Mouse (Mus musculus) kidney, embryonic 16.5 days (tissue): Measurements from ENCODE around the gene Mdm4. TPM values are rescaled to one million over a fixed set of nuclear protein-coding genes. Genes with fewer than 3 reads are reported as not detected.

Experiments used
- ATAC-seq: fragments of 200-750 bp; cut with Nextera tagmentation; 2 replicates; pipeline ENCODE4 v1.8.0; 2017; ENCODE audit warnings: moderate TSS enrichment; ENCODE audit not compliant: low FRiP score, low TSS enrichment
- H3K27ac ChIP-seq: fragments of 300-500 bp; sonication (generic); 2 replicates; pipeline ENCODE4 v1.5.1; 2014; ENCODE audit warnings: low read length
- H3K27me3 ChIP-seq: fragments of 300-500 bp; sonication (generic); 2 replicates; pipeline ENCODE4 v1.6.1; 2014; ENCODE audit warnings: low read length, control low read depth, mixed read lengths; ENCODE audit not compliant: insufficient read depth
- H3K36me3 ChIP-seq: fragments of 300-500 bp; sonication (generic); 2 replicates; pipeline ENCODE4 v1.6.1; 2014; ENCODE audit warnings: low read length, control low read depth, mixed read lengths; ENCODE audit not compliant: insufficient read depth
- H3K4me1 ChIP-seq: fragments of 300-500 bp; sonication (generic); 2 replicates; pipeline ENCODE4 v1.6.1; 2014; ENCODE audit warnings: low read length, control low read depth, mixed read lengths; ENCODE audit not compliant: insufficient read depth
- H3K4me2 ChIP-seq: fragments of 300-500 bp; sonication (generic); replicated peaks from 2 replicates; pipeline ENCODE4 v1.6.1; 2014; ENCODE audit warnings: low read depth, low read length
- H3K4me3 ChIP-seq: fragments of 300-500 bp; sonication (generic); 2 replicates; pipeline ENCODE4 v1.5.1; 2014; ENCODE audit warnings: mild to moderate bottlenecking, low read length
- H3K9ac ChIP-seq: fragments of 300-500 bp; sonication (generic); replicated peaks from 2 replicates; pipeline ENCODE4 v1.6.1; 2014; ENCODE audit warnings: low read length
- H3K9me3 ChIP-seq: fragments of 300-500 bp; sonication (generic); 2 replicates; pipeline ENCODE4 v1.6.1; 2016; ENCODE audit warnings: low read length, control low read depth
- WGBS: fragments of 180-500 bp; shearing (Covaris S2); extraction: QIAGEN DNeasy Blood & Tissue Kit; methylation state at CpG from one replicate; pipeline ENCODE4 v1.1.7; 2014; 5-methylcytosine and 5-hydroxymethylcytosine counted together
- polyA plus RNA-seq: library from polyadenylated mRNA; unstranded; fragments of >200 nt; fragmentation: Nextera tagmentation; extraction: Ambion mirVana; gene quantifications from 2 replicates; pipeline ENCODE4 v1.2.1, GENCODE M21; 2015

The Mdm4 gene
- 27.2 and 29.0 TPM in 2 replicates for polyA plus RNA-seq

DNA sequence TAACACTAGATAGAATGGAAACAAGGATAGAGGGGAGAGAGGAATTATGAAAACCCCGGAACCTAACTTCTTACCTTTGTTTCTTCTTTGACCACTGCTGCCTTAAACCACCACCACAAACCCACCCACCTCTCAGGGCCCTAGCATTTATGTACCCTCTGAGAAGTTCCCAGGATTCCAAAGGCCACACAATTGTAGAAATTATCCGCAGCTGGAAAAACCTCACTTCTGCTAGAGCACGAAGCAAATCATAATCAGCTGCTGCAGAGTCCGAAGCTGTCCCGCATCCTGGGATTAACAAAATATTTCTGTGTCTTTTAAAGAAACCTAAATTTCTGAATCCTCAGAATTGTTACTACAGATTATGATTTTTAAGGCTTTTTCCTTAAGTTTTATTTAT is at the start of gene Mdm4:
Gene Mdm4 (minus strand): TSS at position 101 of the 400 bp plus-strand sequence.
- ATAC-seq: no peak
- no peak within 1 kb of the TSS for H3K4me3 ChIP-seq

DNA sequence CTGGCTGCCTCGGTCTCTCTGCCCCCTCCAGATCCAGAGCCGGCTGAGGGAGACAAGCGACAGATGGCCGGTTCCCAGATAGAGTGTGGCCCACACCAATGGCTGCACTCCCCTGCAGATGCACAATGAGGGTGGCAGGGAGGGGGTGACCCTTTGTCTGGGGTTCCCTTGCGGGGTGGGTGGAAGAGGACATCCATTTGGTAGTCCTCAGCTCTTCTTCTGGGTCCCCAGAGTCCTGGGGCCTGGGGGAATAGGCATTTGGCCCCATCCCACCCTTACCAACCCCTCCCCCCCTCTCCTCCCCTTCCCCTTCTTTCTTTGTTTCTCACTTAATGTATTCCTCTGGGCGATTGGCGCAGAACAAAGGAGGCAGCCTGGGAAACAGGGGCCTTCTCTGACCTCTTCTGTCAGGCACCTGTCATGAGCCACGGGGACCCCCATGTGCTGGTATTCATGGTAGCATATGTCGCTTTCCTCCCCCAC is 49.8 kb upstream of the Mdm4 start:
- 52% methylated on average over 9 of the region's 9 CpGs for WGBS

More for the DNA sequence above, at the start of gene Mdm4:
- WGBS: 96% methylated on average over 5 of the region's 5 CpGs
- Histone ChIP-seq H3K27me3 (no peaks in the 10 kb centered on the region), H3K9ac (no peak within 1 kb of the TSS), H3K4me2 (no peak within 1 kb of the TSS), H3K36me3 (no peaks in the 10 kb centered on the region), H3K4me1 (peaks cover 7% of the 10 kb centered on the region), H3K9me3 (no peaks in the 10 kb centered on the region), H3K27ac (no peak within 1 kb of the TSS)

DNA sequence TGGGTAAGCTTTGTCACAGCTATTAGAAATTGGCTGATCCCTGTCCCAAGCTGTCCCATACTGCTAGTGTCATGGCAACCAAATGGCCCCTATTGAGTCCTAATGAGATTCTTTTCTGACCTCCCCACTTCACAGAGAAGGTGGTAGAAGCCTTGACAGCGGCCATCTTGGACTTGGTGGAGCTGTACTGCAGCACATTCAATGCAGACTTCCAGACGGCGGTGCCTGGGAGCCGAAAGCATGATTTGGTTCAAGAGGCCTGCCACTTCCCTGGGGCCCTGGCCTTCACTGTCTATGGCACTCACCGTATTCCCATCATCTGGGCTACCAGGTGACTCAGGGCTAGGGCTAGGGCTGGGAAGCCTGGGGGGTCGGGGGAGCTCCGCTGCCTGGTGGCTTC is 49.1 kb upstream of the Mdm4 start:
- 91% methylated on average over 7 of the region's 7 CpGs for WGBS
- H3K27me3 ChIP-seq: no peaks in the 10 kb centered on the region
- H3K9me3 ChIP-seq: no peaks in the 10 kb centered on the region
- peaks cover 27% of the 10 kb centered on the region; the same call in 1 of the 2 replicates for H3K4me1 ChIP-seq
- no peak overlapping the region for H3K4me2 ChIP-seq
- no peaks in the 10 kb centered on the region for H3K36me3 ChIP-seq
- no peak overlapping the region for H3K4me3 ChIP-seq
- ATAC-seq: no peak
- H3K27ac ChIP-seq: no peak overlapping the region
- H3K9ac ChIP-seq: no peak overlapping the region

More for the DNA sequence above, 49.8 kb upstream of the Mdm4 start:
- no peaks in the 10 kb centered on the region for H3K36me3 ChIP-seq
- ATAC-seq: no peak
- no peak overlapping the region for H3K9ac ChIP-seq
- H3K4me1 ChIP-seq: peaks cover 33% of the 10 kb centered on the region; the same call in 1 of the 2 replicates
- H3K9me3 ChIP-seq: no peaks in the 10 kb centered on the region
- no peak overlapping the region for H3K4me3 ChIP-seq
- H3K27me3 ChIP-seq: no peaks in the 10 kb centered on the region
- H3K27ac ChIP-seq: no peak overlapping the region
- H3K4me2 ChIP-seq: no peak overlapping the region

DNA sequence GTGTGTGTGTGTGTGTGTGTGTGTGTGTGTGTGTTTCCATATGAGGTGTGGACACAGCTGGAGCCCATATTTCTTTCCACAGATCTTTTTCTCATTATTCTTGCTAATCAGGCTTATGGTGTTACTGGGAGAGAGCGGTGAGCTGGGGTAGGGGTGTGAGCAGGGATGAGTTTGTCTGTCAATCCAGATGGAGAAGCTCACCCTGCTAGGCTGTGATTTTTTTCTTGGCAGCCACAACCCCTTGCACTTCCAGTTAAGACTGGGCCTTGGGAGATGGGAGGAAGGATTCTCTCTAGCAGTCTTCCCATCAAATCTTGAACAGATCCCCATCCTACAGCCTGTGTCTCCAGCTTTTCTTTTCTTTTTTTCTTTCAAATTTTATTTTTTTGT is 48.0 kb upstream of the Mdm4 start:
- Histone ChIP-seq H3K4me3 (no peak overlapping the region), H3K4me1 (peaks cover 20% of the 10 kb centered on the region; the same call in 1 of the 2 replicates), H3K4me2 (no peak overlapping the region), H3K27me3 (no peaks in the 10 kb centered on the region), H3K27ac (no peak overlapping the region), H3K9me3 (no peaks in the 10 kb centered on the region), H3K36me3 (no peaks in the 10 kb centered on the region), H3K9ac (no peak overlapping the region)
- ATAC-seq: no peak
- 47% methylated on average over 1 of the region's 1 CpGs for WGBS

DNA sequence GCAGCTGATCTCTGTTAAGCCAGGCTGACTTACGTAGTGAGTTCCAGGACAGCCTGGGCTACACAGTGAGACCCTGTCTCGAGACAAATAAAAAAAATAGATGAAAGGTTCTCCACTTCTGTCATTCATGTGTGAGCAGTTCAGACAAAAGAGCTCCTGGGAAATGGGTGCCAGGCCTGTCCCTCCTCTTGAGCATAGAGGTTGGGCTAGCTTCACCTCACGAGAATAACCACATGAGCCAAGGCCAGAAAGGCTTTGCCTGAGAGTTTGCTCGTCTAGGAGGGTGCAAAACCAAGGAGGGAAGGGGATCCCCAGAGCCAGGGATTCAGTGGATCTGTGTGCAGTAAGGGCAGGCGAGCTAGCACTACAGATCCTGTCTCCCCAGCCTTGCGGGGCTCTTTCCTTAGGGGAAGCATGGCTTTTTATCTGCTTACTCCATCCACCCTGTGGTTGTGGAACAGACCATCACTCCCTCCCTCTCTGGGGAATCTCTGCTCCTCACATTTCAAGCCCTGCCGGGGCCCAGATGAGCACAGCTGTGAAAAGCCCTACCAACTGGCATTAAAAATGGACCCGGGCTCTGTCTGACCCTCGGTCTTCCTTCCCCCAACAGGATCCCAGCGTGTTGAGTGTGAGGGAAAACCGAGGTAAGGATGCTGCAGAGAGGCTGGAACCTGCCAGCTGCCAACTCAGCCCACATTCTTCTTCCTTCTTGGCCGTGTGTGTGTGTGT is 47.4 kb upstream of the Mdm4 start:
- Histone ChIP-seq H3K4me3 (no peak overlapping the region), H3K4me2 (no peak overlapping the region), H3K36me3 (no peaks in the 10 kb centered on the region), H3K9ac (no peak overlapping the region), H3K27me3 (no peaks in the 10 kb centered on the region), H3K9me3 (no peaks in the 10 kb centered on the region), H3K27ac (peak overlapping the region; percentile 2; the same call in 1 of the 2 replicates), H3K4me1 (peaks cover 20% of the 10 kb centered on the region; the same call in 1 of the 2 replicates)
- ATAC-seq: 0 out of 2 replicates have a peak, but pooled peaks have one; percentile 16
- whole genome bisulfite sequencing: 47% methylated on average over 12 of the region's 12 CpGs

DNA sequence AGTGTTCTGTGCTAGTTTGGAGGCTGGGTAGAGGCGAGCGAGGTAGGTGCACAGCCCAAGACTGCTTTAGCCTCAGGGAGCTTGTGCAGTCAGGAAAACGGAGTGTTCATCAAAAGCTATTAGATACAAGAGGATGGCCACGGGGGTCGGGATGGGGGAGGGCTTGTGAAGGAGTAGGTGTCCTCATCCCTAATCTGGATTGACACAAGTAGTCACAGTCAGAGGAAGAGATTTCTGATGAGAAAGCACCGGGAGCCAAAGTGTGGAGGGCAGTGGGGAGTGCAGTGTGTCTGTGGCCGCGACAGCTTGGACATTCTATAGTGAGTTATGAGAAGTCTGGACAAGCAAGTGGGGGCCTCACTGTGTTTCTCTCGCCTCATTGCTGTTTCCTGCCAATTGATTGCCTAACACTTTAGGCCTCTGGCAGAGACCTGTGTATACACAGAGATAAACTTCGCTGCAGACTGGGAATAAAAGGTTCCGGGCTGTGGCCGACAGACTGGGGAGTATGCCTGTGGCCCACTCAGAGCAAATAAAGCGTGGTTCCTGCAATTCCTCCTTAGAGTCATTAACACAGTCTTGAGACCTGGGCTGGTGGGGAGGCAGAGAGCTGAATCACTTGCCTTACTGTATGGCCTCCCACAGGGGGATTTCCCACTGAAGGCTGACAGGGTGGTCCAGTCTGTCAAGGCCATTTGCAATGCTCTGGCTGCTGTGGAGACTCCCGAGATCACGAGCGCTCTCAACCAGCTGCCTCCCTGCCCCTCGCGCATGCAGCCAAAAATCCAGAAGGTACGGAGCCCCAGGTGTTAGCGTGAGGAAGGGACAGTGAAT is 46.5 kb upstream of the Mdm4 start:
- WGBS: 26% methylated on average over 20 of the region's 20 CpGs
- Histone ChIP-seq H3K36me3 (no peaks in the 10 kb centered on the region), H3K4me1 (peaks cover 20% of the 10 kb centered on the region; the same call in 1 of the 2 replicates), H3K9me3 (no peaks in the 10 kb centered on the region), H3K27ac (0 out of 2 replicates have a peak overlapping the region, but pooled peaks have one; percentile 11), H3K4me2 (no peak overlapping the region), H3K4me3 (no peak overlapping the region), H3K27me3 (no peaks in the 10 kb centered on the region), H3K9ac (no peak overlapping the region)
- peak; percentile 64 for ATAC-seq

DNA sequence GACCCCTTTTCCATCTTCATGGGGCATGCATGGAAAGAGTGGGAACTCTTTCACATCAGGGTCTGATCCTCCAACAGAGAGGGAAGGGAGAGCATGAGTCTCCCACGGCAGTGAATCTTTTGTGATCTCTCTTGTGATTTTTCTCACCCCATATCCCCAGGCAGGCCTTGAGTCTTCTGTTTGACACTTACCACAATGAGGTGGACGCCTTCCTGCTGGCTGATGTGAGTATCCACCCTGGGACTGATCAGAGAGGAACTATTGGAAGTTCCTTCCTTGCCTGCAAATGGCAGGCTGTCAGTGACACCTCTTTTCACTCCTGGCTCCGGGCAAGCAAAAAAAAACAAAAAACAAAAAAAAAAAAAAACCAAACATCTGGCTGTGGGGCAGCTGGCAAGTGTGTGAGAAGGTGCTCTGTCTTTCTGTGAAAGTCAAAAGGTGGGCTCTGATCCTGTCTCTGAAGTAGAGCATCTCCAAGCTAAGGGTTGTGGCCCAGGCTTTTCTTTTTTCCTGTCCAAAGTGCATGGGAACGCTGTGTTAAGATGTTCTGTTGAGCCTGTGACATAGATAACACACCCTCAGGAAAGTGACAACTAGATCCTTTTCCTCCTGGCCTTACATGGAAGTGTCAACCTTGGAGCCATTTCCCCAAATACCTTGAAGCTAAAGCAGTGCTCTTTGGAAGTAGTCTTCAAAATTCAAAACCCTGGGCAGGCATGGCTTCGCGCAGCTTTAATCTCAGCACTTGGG is 45.5 kb upstream of the Mdm4 start:
- Histone ChIP-seq H3K27ac (no peak overlapping the region), H3K36me3 (no peaks in the 10 kb centered on the region), H3K4me1 (peaks cover 20% of the 10 kb centered on the region; the same call in 1 of the 2 replicates), H3K9me3 (no peaks in the 10 kb centered on the region), H3K27me3 (no peaks in the 10 kb centered on the region), H3K4me3 (no peak overlapping the region), H3K4me2 (no peak overlapping the region), H3K9ac (no peak overlapping the region)
- no peak for ATAC-seq
- 61% methylated on average over 6 of the region's 6 CpGs for WGBS

DNA sequence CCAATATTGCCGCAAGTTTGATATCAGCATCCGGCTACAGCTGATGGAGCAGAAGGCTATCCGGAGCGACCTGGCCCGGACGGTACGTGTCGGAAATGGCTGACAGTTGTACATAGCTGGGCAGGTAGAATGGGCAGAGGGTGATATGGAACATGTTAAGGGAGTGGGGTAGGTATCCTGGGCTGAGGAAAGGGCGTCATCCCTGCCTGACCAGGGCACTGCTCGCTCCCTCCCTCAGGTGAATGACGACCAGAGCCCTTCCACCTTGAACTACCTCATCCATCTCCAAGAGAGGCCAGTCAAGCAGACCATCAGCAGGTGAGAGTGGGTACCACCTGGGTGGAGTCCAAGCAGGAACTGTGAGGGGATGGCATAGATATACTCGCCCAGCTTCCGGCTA is 44.2 kb upstream of the Mdm4 start:
- Histone ChIP-seq H3K4me2 (no peak overlapping the region), H3K9ac (no peak overlapping the region), H3K27ac (peak overlapping the region; percentile 39; the same call in 1 of the 2 replicates), H3K4me3 (no peak overlapping the region), H3K27me3 (no peaks in the 10 kb centered on the region), H3K36me3 (no peaks in the 10 kb centered on the region), H3K9me3 (no peaks in the 10 kb centered on the region), H3K4me1 (peaks cover 27% of the 10 kb centered on the region)
- ATAC-seq: no peak
- 89% methylated on average over 13 of the region's 13 CpGs for WGBS

DNA sequence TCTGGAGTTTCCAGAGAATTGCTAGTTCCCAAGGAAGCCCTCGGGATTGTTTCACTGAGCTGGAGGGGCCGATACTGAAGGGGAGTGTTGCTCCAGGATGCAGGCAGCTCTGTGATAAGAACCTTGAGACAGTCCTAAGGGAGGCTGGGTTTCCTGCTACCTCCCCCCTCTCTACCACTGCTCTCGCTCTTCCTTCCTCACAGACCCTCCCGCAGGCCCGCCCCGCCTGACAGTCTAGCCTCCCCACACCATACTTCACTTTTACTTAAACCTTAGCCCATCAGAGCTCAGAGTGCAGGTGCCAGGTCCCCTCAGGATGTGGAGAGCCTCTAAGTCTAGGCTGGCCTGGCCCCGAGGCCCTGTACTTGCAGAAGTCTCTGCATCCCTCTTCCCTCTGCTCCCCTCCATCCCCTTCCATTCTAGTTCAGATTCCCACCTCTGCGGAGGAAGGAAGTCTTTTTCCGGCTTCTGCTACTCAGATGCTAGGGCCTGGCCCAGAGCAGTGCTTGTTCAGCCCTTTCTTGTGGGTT is 43.0 kb upstream of the Mdm4 start:
- Histone ChIP-seq H3K4me2 (no peak overlapping the region), H3K36me3 (no peaks in the 10 kb centered on the region), H3K27ac (peak overlapping the region; percentile 83), H3K4me3 (no peak overlapping the region), H3K27me3 (no peaks in the 10 kb centered on the region), H3K9me3 (no peaks in the 10 kb centered on the region), H3K9ac (no peak overlapping the region), H3K4me1 (peaks cover 30% of the 10 kb centered on the region)
- peak; percentile 72 for ATAC-seq
- WGBS: 43% methylated on average over 9 of the region's 9 CpGs
